Mouse (Mus musculus): ENCODE measurements around the gene Foxi3. TPM values are rescaled to one million over a fixed set of nuclear protein-coding genes. Genes with fewer than 3 reads are reported as not detected.

The Foxi3 gene
- polyA plus RNA-seq, 1 experiment: not detected

GRCm38 (mm10) chr6:70981036-70981435, 24.7 kb downstream of the Foxi3 start:
- no peak overlapping the region for H3K4me3 ChIP-seq (replicated peaks)

GRCm38 (mm10) chr6:70982416-70982815, 26.1 kb downstream of the Foxi3 start:
- TF ChIP-seq GATA1 (IDR thresholded peaks at IDR 0.05; ENCODE audit: borderline replicate concordance, low read length) (no peak), FLI1 (IDR thresholded peaks at IDR 0.05; ENCODE audit: low read length) (no peak)
- no peaks in the 10 kb centered on the region for H3K4me1 ChIP-seq
- H3K4me3 ChIP-seq (replicated peaks): no peak overlapping the region
- no peaks in the 10 kb centered on the region for H3K9me3 ChIP-seq
- H3K36me3 ChIP-seq (replicated peaks; ENCODE audit: low read length): no peaks in the 10 kb centered on the region
- peaks cover 2% of the 10 kb centered on the region for H3K27me3 ChIP-seq (replicated peaks)

More at GRCm38 (mm10) chr6:70981036-70981435, 24.7 kb downstream of the Foxi3 start:
- TF ChIP-seq GATA1 (IDR thresholded peaks at IDR 0.05; ENCODE audit: borderline replicate concordance, low read length) (no peak), FLI1 (IDR thresholded peaks at IDR 0.05; ENCODE audit: low read length) (no peak)
- Histone ChIP-seq H3K4me1 (no peaks in the 10 kb centered on the region), H3K27me3 (replicated peaks) (peaks cover 2% of the 10 kb centered on the region), H3K36me3 (replicated peaks; ENCODE audit: low read length) (no peaks in the 10 kb centered on the region), H3K9me3 (no peaks in the 10 kb centered on the region)

DNA sequence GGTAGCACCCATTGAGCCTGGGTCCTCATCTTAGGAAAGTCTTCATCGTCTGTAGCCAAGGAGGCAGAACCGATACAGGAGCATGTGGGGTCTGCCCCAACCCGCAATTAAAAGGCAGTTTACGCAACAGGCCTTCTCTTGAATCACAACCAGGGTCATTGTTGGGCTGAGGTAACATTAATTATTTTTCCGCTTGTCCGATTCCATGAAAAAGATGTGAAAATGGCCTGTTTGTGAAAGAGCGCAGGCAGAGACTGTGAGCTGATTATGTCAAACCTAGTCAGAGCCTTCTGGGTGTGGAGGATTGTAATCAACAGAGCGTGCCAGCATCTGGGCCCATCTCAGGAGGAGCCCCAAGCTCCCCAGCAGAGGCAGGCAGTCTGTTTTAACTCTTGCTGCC, 30.4 kb downstream of the Foxi3 start:
- H3K27me3 ChIP-seq (replicated peaks): peaks cover 1% of the 10 kb centered on the region
- TF ChIP-seq FLI1 (IDR thresholded peaks at IDR 0.05; ENCODE audit: low read length) (no peak), GATA1 (IDR thresholded peaks at IDR 0.05; ENCODE audit: borderline replicate concordance, low read length) (no peak)
- no peaks in the 10 kb centered on the region for H3K36me3 ChIP-seq (replicated peaks; ENCODE audit: low read length)
- H3K4me3 ChIP-seq (replicated peaks): no peak overlapping the region
- H3K4me1 ChIP-seq: no peaks in the 10 kb centered on the region
- 0 out of 2 replicates have a peak, but pooled peaks cover 2% of the 10 kb centered on the region for H3K9me3 ChIP-seq

GRCm38 (mm10) chr6:70996123-70996723, 39.9 kb downstream of the Foxi3 start:
- H3K27me3 ChIP-seq (replicated peaks): no peaks in the 10 kb centered on the region
- H3K4me1 ChIP-seq: no peaks in the 10 kb centered on the region
- no peak overlapping the region for H3K4me3 ChIP-seq (replicated peaks)
- TF ChIP-seq FLI1 (IDR thresholded peaks at IDR 0.05; ENCODE audit: low read length) (no peak), GATA1 (IDR thresholded peaks at IDR 0.05; ENCODE audit: borderline replicate concordance, low read length) (no peak)
- peaks cover 10% of the 10 kb centered on the region; the same call in 1 of the 2 replicates for H3K9me3 ChIP-seq
- H3K36me3 ChIP-seq (replicated peaks; ENCODE audit: low read length): no peaks in the 10 kb centered on the region

- no peaks in the 10 kb centered on the region for H3K36me3 ChIP-seq (replicated peaks; ENCODE audit: low read length)
- TF ChIP-seq FLI1 (IDR thresholded peaks at IDR 0.05; ENCODE audit: low read length) (no peak), GATA1 (IDR thresholded peaks at IDR 0.05; ENCODE audit: borderline replicate concordance, low read length) (no peak)
- H3K4me1 ChIP-seq: no peaks in the 10 kb centered on the region
Measured at GRCm38 (mm10) chr6:71002656-71003055, 46.3 kb downstream of the Foxi3 start.

GRCm38 (mm10) chr6:71004161-71004560, 47.8 kb downstream of the Foxi3 start:
- no peaks in the 10 kb centered on the region for H3K36me3 ChIP-seq (replicated peaks; ENCODE audit: low read length)
- H3K27me3 ChIP-seq (replicated peaks): peaks cover 3% of the 10 kb centered on the region
- H3K4me3 ChIP-seq (replicated peaks): no peak overlapping the region
- H3K9me3 ChIP-seq: peaks cover 24% of the 10 kb centered on the region
- H3K4me1 ChIP-seq: no peaks in the 10 kb centered on the region
- no peak for TF ChIP-seq FLI1 (IDR thresholded peaks at IDR 0.05; ENCODE audit: low read length)
- no peak for TF ChIP-seq GATA1 (IDR thresholded peaks at IDR 0.05; ENCODE audit: borderline replicate concordance, low read length)

More at GRCm38 (mm10) chr6:71002656-71003055, 46.3 kb downstream of the Foxi3 start:
- H3K27me3 ChIP-seq (replicated peaks): no peaks in the 10 kb centered on the region
- no peak overlapping the region for H3K4me3 ChIP-seq (replicated peaks)
- peaks cover 21% of the 10 kb centered on the region; the same call in 1 of the 2 replicates for H3K9me3 ChIP-seq

Other genes starting within 250 kb of the Foxi3 start
- 7.0 and 25.9 TPM in 2 replicates for gene Rpia, start 164.3 kb upstream of the Foxi3 start, polyA plus RNA-seq (2012; ENCODE audit: insufficient read depth, low replicate concordance)
- 0.71 and 2.2 TPM in 2 replicates for gene Eif2ak3, start 112.0 kb upstream of the Foxi3 start, polyA plus RNA-seq (2012; ENCODE audit: insufficient read depth, low replicate concordance)
- not detected in 2 replicates for gene Tex37, start 37.6 kb upstream of the Foxi3 start, polyA plus RNA-seq (2012; ENCODE audit: insufficient read depth, low replicate concordance)
- 1.6 TPM in 1 of 2 replicates, not detected in the other for gene Thnsl2, start 187.9 kb downstream of the Foxi3 start, polyA plus RNA-seq (2012; ENCODE audit: insufficient read depth, low replicate concordance)
- not detected in 2 replicates for gene Fabp1, start 243.3 kb downstream of the Foxi3 start, polyA plus RNA-seq (2012; ENCODE audit: insufficient read depth, low replicate concordance)